Mouse (Mus musculus) lung, adult 2 months (tissue): ENCODE measurements around the gene Abcb8.
A peak's percentile ranks its signal among the peaks of the same experiment; 100 is the strongest.

Source experiments
- CTCF ChIP-seq: fragments of 200-500 bp; IDR thresholded peaks from 2 replicates; pipeline ENCODE4 v1.5.1; 2011; ENCODE audit warnings: mild to moderate bottlenecking, low read length, control low read depth; ENCODE audit not compliant: insufficient read depth
- POLR2A ChIP-seq: fragments of 200-500 bp; IDR thresholded peaks from 2 replicates; pipeline ENCODE4 v1.6.1; 2011; ENCODE audit warnings: low read depth, mild to moderate bottlenecking, control low read depth, low read length, borderline replicate concordance; ENCODE audit errors: extremely low read depth

DNA sequence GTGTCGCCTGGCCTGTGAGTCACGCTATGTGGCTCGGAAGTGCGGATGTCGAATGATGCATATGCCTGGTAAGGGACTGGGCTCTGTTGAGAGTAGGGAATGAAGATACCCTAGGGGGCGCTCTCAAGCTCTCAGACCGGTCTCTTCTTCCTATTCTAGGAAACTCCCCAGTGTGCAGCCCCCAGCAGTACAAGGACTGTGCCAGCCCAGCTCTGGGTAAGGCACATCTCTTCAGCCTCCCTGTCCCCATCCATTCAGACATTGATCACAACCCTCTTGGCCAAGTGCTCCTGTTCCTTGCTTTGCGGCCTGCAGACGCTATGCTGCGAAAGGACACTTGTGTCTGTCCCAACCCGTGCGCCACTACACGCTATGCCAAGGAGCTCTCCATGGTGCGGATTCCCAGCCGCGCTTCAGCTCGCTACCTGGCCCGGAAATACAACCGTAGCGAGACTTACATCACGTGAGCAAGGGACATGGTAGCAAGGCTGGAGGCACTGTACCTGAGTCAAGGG, 22.8 kb downstream of the Abcb8 start:
- TF ChIP-seq CTCF = peak; percentile 52; the same call in 1 of the 2 replicates
- 0 out of 2 replicates have a peak, but pooled peaks have one; percentile 22 for TF ChIP-seq POLR2A
